Mouse (Mus musculus) embryonic fibroblast, embryonic 13.5 days (primary cell): ENCODE data around the gene Agpat2.

ENCODE experiments used
- CTCF ChIP-seq: IDR thresholded peaks from 2 replicates; pipeline ENCODE4 v1.5.1; 2011; ENCODE audit warnings: mild to moderate bottlenecking, control low read depth, low read length, moderate library complexity, borderline replicate concordance; ENCODE audit not compliant: insufficient read depth
- POLR2A ChIP-seq: IDR thresholded peaks from 2 replicates; pipeline ENCODE4 v1.6.1; 2011; ENCODE audit warnings: low read depth, mild to moderate bottlenecking, control low read depth, low read length, moderate library complexity

DNA sequence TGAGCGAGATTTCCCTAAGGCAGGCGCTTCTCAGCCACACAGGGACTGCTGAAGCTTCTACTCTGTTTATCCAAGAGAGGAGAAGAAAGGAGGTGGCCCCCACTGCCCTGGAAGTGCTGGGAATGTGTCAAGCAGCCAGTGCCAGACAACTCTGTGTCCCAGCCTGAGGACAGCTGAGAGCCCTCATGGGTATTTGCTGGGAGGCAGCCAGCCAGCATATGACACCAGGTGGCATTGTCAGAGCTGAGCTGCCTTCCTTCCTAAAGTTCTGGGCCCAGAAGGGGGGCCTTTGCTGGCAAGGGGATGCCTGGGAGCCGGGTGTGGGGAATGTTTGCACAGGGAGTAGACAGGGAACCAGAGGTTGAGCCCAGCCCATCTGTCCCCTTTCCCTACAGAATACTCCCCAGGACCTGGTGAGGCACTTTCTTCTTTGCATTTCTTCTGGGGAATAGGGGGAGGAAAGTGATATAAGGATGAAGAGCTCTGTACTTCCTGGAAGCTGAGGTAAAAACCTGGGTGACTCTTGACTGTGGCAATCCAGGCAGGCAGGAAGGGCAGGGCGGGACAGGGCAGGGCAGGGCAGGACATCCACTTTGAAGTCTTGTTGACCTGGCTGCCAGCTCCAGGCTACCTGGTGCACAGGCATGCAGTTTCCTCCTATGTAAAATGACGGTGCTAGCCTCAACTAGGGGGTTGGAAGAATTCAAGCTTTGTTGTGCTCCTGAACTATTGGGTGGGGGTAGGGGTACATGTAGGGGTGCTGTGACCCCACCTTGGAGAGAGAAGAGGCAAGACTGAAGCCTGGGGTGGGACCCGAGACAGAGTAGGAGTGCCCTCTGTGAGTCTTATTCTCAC, 3.1 kb upstream of the Agpat2 start:
- no peak for TF ChIP-seq POLR2A
- TF ChIP-seq CTCF: no peak
